Mouse (Mus musculus) heart, adult 8-10 months (tissue): ENCODE measurements around the gene Prl2b1. TPM values are rescaled to one million over a fixed set of nuclear protein-coding genes. Genes with fewer than 3 reads are reported as not detected.

Experiments
- DNase-seq: peaks from one replicate; pipeline ENCODE4 v3.0.0; 2022; ENCODE audit warnings: low spot score
- total RNA-seq, 4 experiments: library from RNA; stranded (reverse); gene quantifications; 2 replicates each; pipeline ENCODE4 v1.2.4; 2022

The Prl2b1 gene
- not detected for total RNA-seq

DNA sequence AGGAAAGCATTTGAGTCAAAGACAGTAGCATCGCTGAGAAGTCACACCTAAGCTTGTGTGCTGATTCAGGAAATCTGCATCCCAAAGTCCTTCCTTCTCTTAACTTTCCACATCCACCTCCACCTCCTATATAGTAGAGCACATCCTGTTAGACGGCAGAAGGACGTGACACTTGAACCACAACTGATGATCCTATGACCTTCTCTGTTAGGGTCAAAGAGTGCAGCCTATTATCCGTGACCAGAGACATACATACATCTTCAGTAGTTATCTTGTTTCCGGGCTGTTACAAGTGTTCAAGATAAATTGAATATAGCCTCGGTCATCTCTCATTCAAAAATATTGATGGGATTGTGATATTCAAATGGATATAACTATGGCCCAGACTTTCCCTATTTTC is at the start of gene Prl2b1:
Gene Prl2b1, minus strand, starts transcription at position 101 of the 400 bp plus-strand sequence.
- DNase-seq = no peak

DNA sequence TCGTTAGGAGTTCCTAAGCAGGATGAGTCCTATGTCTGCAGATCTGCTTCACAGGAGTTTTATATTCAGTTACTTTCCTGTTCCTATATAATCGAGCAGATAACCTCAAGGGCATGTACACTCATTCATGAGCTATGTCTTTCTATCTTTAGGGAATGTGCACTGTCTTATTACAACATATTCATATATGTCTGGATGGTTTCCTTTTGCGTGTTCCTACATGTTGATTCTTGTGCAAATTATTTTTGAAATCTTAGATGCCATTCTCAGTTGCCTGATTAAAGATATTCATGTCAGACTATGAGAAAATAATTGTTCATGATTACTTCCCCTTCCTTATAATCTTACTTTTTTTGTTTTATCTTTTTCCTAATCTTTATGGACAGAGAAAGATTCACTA is 47.9 kb upstream of the Prl2b1 start, which contains the start of gene Prl8a6:
Gene Prl8a6, minus strand, starts transcription at position 101 of the 400 bp plus-strand sequence.
- DNase-seq = no peak

DNA sequence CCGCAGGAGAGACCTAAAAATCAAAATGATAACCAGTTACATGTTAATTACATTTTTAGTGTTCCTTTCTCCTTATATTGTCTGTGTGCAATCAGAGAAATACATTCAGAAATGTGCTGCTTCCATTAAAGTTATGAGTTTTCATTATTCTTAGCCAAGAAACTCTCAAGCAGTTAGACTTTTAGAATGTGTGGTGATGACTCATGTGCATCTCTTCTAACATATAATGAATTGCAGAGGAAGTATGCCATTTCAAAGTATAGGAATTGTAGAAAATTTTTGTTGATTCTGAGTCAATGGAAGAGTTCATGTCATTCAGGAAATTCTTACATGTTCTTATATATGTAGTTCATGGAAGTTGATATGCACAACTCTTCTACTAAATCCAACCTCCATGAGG is 42.5 kb upstream of the Prl2b1 start:
- DNase-seq = no peak

DNA sequence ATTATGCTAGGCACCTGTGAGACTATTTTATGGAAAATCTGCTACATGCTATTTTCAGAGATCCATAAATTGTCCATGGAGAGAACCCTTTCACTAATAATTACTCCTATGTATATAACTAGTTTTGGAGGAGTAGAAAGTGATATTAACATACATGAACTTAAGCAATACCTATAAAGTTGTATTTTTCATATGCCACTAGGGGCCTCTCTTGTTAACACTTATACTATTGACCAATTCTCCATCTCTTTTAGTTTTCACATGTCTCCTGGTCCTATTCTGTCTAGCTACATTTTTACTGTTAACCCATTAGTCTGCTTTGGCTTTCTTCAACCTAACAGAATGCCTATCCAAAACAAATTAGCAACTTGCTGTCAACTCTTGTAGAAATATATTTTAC is 23.0 kb upstream of the Prl2b1 start:
- no peak for DNase-seq

DNA sequence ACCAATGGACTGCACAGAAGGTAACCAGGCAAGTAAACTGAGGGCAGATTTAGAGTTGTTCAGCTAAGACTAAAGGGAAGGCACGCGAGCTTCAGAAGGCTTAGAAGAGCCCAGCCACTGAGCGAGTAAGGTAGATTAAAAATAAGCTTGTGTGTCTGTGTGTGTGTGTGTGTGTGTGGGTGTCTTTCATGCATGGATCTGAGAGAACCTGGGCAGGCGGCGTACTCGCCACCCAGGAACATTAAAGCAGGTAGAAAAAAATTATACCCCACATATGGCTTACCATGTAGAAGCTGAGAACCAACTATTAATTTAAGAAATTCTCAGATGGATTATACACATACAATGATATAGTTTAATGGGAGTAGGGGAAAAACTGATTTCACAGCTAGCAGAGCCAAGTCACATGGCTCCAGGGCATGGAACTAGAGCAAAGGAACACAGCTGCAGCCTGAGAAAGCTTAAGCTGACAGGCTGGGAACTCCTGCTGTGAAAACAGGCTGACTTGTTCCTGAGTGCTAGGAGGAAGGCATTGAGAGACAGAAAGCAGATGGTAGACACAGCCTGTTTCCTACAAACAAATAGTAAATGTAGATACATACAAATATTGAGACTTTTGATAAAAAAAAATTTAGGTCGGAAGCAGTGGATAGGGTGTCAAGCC is 8.5 kb upstream of the Prl2b1 start:
- no peak for DNase-seq

DNA sequence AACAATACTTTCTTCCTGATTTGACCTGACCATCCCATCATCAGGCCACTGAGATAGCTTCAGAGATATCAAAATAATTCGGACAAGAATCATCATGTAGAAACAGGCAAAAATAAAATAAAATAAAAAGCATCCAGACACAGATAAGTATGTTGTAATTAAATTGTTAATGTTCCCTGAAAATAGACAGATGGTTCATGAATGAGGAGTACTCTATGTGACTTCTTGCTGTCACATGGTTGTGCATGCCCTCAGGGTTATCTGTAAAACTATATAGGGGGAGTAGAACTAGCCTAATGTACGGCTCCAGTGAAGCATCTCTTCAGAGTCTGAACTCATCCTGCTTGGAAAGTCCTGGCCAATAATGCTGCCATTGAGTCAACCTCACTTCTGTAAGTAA is 45.3 kb downstream of the Prl2b1 start, which contains the start of gene Prl8a2:
Gene Prl8a2, plus strand, starts transcription at position 301 of the 400 bp plus-strand sequence.
- DNase-seq = no peak

DNA sequence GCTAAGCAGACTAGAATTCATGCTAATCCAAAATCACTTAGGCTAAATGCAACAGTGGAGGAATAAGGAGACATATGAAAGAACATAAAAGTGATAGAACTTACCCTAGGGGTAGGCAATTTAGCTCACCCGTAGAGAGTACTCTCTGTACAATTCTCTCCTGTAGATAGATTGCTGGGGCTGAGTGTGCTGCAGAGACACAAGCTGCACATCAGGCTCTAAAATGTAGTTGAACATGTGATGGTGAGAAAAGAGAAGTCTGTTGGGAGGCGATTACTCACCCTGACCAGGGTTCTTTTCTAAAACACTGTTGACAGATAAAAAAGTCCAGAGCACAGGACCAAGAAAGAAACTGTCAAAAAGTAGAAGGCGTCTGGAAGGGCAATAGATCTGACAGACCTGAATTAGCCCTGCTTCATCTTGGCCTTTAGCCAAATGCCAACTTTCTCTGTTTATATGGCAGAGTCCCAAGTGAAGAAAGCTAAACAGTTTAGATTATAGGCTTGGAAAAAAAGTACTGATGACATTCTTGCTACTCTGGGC is 47.8 kb downstream of the Prl2b1 start:
- DNase-seq = no peak

DNA sequence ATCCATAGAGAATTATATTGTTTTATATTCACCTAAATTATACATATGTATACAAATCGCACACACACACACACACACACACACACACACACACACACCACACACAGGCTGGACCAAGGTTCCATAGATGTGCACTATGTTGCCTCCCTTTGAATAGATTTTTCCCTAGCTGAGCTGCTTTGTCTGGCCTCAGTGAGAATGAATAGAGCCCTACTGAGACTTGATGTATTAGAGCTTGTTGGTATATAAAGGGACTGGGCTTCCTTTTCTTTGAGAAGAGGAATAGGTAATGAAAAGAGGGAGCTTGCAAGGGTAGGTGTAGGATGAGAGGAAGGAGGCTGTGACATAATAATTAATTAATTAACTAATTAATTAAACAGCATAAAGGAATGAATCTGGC is 55.7 kb downstream of the Prl2b1 start:
- DNase-seq = no peak

Other genes starting within 250 kb of the Prl2b1 start
- gene Prl3d3, start 234.1 kb downstream of the Prl2b1 start, total RNA-seq = not detected
- not detected for gene Prl3c1, start 194.2 kb downstream of the Prl2b1 start, total RNA-seq
- not detected for gene Prl3b1, start 149.0 kb downstream of the Prl2b1 start, total RNA-seq
- gene Prl3a1, start 131.4 kb downstream of the Prl2b1 start, total RNA-seq = not detected
- gene Prl6a1, start 78.2 kb downstream of the Prl2b1 start, total RNA-seq = not detected
- gene Prl8a2, start 45.2 kb downstream of the Prl2b1 start, total RNA-seq = not detected
- not detected for gene Prl8a6, start 47.8 kb upstream of the Prl2b1 start, total RNA-seq
- gene Prl8a8, start 122.4 kb upstream of the Prl2b1 start, total RNA-seq = not detected
- not detected for gene Prl8a9, start 173.8 kb upstream of the Prl2b1 start, total RNA-seq
- gene Prl8a1, start 191.3 kb upstream of the Prl2b1 start, total RNA-seq = not detected
- gene Prl7b1, start 219.7 kb upstream of the Prl2b1 start, total RNA-seq = not detected